Comparison of ENCODE assay signal across 15 mouse cellular contexts in the genomic region with DNA sequence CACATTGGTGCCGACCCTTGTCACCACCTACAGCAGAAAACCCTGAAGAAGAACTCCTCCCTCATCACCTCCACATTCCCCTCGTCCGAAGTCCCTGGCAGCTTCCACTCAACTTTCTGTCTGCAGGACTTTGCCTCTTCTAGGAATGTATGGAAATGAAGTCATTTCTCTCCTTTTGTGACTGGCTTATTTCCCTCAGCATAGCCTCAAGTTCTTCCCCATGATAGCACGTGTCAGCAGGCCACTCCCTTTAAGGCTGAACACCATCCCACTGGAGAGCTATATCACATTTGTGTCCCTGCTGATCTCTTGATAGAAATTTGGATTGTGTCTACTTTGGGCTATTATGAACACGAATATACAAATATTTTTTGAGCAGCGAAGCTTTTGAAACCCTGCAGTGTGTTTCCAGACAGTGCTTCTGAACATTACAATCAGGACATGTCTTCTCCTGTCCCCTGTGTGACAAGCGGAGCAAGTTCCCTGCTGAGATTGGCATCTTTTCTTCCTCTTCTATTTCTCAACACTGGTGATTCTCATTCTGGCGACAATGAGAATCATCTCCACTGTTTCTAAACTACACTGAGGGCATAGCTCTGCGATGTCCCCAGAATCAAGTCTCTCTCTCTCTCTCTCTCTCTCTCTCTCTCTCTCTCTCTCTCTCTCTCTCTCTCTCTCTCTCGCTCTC.
"Had no signal": no experiment of that assay in that cellular context is flagged by ENCODE, and none has a peak within 500 bp of the region (broad histone marks: within the 10 kb centered on the region; RNA-seq: fewer than 3 reads in every experiment).

No protein-coding gene starts in this region.

- H3K4me3 ChIP-seq: hindbrain, embryonic 15.5 days; limb, embryonic 15.5 days; liver, embryonic 12.5 days; megakaryocyte, embryonic 14.5 days; midbrain, embryonic 15.5 days; neural tube, embryonic 12.5 days had no signal

- ATAC-seq: liver, embryonic 12.5 days; midbrain, embryonic 15.5 days had no signal

- DNase-seq: kidney, postnatal 10 days; layer of hippocampus, postnatal 36 days; lung, embryonic 14.5 days; lung, postnatal 10 days; retina, postnatal 1 day; right cerebral cortex, postnatal 25 days; thymus, postnatal 36 days had no signal

- H3K4me1 ChIP-seq: megakaryocyte, embryonic 14.5 days; neural tube, embryonic 12.5 days had no signal

- H3K9me3 ChIP-seq: hindbrain, embryonic 15.5 days; limb, embryonic 15.5 days; liver, embryonic 12.5 days; megakaryocyte, embryonic 14.5 days; midbrain, embryonic 15.5 days; neural tube, embryonic 12.5 days had no signal

- H3K36me3 ChIP-seq: hindbrain, embryonic 15.5 days; limb, embryonic 15.5 days; liver, embryonic 12.5 days; midbrain, embryonic 15.5 days; neural tube, embryonic 12.5 days had no signal

- H3K9ac ChIP-seq: hindbrain, embryonic 15.5 days; limb, embryonic 15.5 days; liver, embryonic 12.5 days; lung, embryonic 14.5 days; midbrain, embryonic 15.5 days; neural tube, embryonic 12.5 days had no signal

- H3K4me2 ChIP-seq: hindbrain, embryonic 15.5 days; limb, embryonic 15.5 days; liver, embryonic 12.5 days; lung, embryonic 14.5 days; midbrain, embryonic 11.5 days; midbrain, embryonic 15.5 days; neural tube, embryonic 12.5 days had no signal

- H3K27me3 ChIP-seq: hindbrain, embryonic 15.5 days; limb, embryonic 15.5 days; midbrain, embryonic 15.5 days; neural tube, embryonic 12.5 days had no signal

- H3K27ac ChIP-seq: hindbrain, embryonic 15.5 days; limb, embryonic 15.5 days; liver, embryonic 12.5 days; macrophage; midbrain, embryonic 15.5 days; neural tube, embryonic 12.5 days had no signal
